Mouse (Mus musculus) CH12F3 (cell line): ENCODE measurements around the gene Slc29a2.
"Not testable (repeated sequence)": the region's sequence is repeated elsewhere in the genome, so short reads cannot be mapped to it uniquely, and the experiment has no call there.

Experiments used
- in situ Hi-C: fragments of 300-500 bp; cut with MboI; formaldehyde crosslinking; loops from 2 replicates; pipeline ENCODE4 v1.14.3; 2020; ENCODE audit warnings: low sequenced_read_pairs

Slc29a2 gene

DNA sequence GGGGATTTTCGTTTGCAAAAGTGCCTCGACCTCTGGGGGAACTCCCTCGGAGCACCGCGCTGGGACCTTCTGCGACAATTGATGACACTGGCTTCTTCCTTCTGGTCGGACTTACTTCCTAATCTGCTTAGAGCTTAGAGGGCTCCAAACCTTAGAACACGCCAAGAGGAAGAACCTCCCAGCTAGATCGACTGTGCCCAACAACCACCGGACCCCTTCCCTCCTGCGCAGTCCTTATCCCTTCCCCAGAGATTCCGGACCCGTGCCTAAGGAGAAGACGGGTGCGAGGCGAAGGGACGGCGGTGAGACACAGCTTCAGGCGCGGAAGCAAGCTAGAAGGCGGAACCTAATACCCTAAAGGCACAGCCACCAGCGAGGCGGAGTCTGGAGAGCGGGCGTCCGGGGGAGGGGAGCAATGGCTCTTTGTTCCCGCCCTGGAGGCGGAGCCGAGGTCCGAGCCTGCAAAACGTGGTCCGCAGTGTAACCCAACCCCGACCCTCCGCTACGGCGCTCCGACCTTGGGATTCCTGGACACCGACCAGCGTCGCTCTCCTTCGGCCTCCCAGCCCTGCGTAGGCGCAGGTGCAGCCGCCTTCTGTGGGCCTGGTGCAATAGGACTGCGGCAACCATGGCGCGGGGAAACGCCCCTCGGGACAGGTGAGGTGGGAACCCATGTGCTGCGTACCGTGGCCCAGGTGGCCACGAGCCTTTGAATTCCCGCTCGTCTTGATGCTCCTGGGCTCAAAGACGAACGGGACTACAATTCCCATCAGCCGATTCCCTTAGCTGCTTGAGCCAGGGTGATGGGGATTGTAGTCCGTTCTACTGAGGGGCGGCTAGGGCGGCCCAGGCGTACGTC is at the start of gene Slc29a2:
Gene Slc29a2, plus strand, starts transcription at position 240 of the 859 bp plus-strand sequence.
- in situ Hi-C loops = no loop called here

DNA sequence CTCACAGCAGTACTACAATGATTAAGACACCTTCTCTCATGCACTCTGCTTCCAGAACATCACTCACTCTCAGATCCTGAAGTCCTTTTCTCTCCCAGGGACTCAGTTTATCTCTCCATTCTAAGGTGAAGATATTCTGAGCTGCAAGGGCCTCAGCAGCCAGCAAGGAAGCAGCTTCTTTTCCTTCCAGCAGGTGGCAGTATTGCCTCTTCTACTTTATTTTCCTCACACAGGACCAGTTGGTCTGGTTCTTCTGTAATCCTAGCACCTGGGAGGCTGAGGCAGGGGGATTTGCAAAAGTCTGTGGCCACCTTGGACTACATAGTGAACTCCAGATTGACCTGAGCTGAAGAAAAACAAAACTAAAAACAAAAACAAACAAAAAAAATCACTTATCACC is 41.9 kb upstream of the Slc29a2 start:
- in situ Hi-C loops = no loop called here

DNA sequence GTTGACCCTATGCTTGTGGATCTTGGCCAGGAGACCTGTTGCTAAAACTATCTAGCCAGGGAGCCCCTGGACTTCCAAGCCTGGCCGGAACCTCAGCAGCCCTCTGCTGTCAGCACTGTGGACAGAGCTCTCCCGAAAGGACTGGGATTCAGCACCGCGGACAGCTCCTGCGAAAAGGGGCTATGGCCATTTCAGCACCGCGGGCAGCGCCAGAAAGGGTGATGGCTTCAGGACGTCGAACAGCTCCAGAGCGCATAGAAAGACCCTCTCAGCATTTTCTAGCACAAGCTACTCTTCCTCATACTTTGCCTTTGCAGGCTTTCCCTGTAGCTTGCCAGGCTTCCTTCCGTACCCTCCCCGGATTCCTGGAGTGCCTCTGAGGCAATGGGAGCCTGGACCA is 34.6 kb upstream of the Slc29a2 start:
- in situ Hi-C loops = no loop called here

DNA sequence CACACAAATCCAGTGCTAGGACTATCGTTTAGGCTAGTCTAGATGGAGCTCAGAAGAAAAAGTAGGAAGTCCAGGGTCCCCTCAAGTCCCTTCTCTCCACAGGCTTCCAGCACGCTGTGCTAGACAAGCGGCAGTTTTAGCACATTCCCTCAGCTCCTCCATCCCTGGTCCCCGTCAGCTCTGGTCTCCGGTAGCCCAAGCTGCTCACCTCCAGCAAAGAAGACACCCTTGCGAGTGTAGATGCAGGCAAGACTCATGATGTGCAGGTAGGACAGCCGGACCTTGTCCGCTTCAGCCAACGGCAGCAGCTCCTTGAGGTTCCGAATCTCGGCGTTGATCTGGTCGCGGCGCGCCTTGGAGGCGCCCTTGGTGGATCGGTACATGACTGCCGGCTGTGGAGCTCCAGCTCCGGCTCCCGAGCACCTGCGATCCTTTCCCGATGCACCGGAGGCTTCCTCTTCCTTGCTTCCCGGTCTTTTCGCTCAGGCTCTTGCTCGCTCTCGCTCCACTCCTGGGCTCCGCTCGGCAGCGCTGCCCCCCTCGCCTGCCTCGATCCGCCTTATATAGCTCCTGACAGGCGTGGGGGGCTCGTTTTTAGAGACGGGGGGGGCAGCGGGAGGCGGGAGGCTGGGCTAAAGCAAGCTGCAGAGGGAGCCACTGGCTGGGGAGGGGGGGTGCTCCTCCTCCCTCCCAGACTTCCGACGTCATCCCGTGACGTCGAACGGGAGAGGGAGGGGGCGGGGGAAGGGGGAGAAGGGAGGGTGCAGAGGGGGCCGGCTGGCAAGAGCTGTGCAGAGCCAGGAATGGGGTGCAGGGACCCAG is 34.0 kb upstream of the Slc29a2 start:
- in situ Hi-C loops = no loop called here

DNA sequence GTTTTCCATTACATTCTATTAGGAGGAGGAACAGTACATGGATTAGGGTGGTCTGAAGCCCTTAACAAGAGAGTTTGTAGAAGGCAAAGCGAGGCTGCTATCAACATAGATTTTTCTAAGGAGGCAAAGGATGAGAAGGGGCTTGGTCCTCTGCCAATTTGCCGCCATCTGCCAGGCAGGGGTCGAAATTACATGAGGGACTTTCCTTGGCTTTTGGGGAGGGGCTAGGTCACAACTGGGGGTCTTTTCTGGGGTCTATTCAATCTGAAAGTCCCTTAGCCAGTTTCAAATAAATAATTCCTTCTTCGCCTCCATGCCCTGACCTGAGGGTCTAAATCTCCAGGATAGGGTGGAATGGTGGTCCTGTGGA is 33.4 kb upstream of the Slc29a2 start, which contains the start of gene Npas4:
Gene Npas4, minus strand, starts transcription at position 61 of the 370 bp plus-strand sequence.
- in situ Hi-C loops = no loop called here

DNA sequence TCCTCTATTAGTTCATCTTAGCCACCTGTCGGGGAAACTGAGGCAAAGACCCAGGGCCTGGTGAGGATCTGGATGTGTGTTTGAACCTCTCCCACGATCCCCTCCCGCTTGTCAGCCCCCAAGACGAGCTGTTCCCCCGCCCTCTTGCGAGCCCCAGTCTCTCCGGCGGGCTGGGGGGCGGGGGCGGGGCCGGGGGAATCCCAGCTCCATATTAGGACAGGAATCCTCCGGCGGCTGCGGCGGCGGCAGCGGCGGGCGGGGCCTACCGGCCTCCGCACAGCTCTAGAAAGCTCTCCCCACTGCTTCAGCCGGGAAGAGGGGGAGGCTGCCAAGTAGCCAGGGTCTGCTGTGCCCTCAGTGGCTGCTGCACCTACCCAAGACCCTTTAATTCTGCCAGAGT is 32.9 kb upstream of the Slc29a2 start:
- in situ Hi-C loops = no loop called here

DNA sequence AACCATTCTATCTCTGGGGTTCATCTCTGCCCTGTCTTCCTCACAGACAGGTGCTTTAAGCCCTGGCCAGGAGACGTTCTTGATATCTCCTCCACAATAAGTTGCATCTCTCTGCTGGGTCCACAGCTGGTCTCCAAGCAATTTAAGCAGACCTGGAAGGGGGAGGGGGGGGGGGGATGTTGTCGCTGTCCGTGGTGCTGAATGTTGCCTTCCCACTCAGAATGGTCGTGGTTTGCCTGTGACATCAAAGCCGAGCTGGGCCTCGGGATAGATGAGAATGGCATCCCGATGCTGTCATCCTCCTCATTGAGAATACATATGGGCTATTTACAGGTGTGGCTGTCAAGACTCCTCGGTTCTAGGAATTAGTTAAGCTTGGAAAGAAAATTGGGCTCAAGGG is 31.3 kb upstream of the Slc29a2 start:
- in situ Hi-C loops = no loop called here

DNA sequence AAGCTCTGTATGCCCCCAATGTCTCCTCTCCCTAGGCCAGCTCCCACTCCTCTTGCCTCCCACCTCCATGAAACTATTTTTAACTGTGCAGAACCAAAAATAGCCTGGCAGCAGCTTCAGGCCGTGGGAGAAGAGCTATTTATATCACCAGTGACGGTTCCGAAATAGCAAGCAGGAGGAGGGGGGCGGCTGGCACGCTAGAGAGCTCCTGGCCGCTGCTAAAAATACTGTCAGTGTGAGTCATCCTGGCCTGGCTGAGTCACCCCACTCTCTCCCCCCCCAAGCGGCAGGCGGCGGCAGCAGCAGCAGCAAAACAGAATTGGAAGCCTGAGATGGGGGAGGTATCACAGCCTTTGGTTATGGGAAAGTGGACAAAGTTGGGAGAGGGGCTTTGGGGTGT is 30.8 kb upstream of the Slc29a2 start:
- in situ Hi-C loops = no loop called here

DNA sequence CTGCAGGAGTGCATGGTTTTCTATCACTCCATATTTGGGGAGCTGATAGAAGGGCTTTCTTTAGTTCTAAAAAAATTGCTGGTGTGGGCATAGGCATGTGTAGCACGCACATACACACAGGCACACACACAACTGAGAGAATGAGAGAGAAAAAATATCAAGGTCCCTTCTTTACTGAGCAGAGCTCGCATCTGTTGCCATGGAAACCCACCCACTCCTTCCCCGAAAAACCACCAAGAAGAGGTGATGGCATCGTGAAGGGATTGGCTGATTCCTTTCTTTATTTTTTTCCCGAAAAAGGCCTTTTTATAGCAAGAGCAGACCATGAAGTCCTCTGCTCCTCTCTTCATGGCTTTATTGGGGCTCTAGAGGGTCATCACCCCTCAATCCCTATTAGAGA is 29.6 kb upstream of the Slc29a2 start:
- in situ Hi-C loops = no loop called here

DNA sequence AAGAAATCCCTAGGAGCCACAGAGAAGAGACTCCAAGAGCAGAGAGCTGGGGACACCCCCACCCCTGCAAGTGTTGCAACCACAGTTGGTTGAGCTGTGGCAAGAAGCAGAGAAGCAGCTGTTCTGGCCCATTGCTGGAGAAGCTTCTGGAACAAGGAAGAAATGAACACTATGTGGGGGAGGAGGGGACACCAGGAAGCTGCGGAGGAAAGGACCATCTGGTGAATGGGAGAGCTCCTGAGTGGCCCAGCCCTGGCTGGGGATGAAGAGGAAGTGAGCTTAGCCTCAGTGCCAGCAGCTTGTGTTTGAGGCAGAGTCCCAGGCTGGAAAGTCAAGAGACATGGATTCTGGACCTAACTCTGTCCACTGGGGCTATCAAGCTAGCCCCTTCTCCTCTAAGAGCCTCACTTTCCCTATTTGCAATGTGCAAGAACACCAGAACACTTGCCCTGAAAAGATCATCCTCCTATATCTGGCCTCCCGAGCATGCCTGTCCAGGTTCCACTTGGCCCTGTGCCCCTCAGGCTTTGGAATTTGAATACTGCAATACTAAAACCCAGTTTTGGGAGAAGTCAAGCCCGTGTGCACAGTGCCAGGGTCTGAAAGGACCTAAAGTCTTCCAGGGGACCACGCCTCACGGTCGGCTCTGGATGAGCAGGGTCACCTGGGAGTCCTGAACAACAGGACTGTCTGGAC is 24.1 kb upstream of the Slc29a2 start:
- in situ Hi-C loops = no loop called here

DNA sequence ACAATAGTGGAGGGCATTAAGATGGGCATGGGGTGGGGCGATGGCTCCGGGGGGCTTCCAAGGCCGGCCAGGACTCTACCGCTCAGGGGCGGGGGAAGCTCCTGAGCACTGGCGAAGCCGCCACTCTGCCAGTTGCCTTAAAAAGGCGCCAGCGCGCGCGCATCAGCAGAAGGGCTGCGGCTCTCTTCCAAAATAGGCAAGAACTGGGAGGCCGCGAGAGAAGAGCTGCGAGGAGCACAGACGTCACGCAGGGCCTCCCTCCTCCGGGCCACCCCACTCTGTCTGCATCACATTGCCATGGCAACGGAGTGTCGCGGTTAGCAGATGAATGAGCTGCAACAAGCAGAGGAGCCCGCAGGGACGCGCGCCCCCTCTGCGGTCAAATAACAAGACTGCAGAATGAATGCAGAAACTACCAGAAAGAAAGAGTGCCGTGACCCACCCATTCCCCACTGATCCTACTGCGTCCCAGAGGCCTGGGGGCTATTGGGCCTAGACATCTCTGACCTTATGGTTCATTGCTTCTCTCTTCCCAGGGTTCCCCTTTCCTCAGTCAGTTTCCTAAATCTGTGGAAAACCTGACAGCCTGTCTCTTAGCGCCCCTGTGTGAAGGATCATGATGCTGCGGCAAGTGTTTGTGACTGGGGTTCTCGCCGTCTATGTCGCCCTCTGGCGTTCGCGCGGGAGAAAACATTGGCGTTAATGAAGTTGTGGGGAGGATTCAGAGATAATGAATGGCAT is 21.8 kb upstream of the Slc29a2 start:
- in situ Hi-C loops = no loop called here

DNA sequence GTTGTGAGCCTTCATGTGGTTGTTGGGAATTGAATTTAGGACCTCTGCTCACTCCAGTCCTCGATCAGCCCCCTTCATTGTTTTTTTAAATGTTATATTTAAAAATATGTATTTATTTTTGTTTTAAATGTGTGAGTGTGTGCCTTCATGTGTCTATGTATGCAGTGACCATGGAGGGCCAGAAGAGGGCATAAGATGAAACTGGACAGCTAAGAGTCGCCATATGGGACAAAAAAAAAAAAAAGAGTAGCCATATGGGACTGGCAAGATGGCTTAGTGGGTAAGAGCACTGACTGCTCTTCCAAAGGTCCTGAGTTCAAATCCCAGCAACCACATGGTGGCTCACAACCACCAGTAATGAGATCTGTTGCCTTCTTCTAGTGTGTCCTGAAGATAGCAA is 20.0 kb upstream of the Slc29a2 start:
- in situ Hi-C loops = not testable (repeated sequence)

DNA sequence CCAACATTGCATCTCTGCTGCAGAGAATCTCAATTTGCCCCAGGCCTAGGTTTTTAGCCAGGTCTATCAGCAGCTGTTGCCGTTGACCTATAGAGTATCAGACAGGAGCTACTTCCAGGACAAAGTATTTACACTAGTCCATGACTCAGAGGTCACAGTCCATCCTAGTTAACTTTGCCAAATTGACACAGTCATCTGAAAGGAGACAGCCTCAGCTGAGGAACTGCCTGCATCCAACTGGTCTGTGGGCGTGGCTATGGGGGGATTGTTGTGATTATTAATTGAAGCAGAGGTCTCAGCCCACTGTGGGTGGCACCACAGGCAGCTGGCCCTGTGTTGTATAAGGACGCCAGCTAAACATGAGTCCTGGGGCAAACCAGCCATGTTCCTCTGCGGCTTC is 18.7 kb upstream of the Slc29a2 start:
- in situ Hi-C loops = no loop called here

DNA sequence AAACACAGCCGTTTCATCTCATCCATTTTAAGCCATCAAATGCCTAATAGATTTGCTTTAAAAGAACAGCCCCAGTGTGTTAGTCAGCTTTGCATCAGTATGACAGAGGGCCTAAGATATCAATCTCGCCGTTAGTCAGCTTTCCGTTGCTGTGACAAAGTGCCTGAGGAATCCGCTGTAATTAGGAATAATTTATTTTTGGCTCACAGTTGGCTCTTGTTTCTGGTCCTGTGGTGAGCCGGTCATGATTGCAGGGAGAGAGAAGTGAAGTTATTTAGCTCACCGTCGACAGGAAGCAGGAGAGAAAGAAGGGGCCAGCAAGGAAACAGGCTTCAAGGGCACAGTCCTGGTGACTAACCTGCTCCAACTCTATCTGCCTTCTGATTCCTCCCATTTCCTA is 10.5 kb upstream of the Slc29a2 start:
- in situ Hi-C loops = no loop called here

DNA sequence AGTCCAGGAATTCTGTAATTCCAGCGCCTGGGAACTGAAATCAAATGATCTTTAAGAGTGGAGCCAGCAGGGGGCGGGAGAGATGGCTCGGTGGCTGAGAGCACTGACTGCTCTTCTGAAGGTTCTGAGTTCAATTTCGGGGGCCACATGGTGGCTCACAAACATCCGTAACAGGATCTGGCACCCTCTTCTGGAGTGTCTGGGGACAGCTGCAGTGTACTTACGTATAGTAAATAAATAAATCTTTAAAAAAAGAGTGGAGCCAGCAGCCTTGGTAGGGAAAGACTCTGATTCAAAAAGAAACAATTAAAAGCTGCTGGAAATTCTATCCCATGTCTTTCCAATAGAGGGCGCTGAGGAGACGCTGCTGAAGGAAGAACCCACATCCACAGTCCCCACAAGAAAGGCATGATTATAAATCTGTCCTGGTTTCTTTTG is 8.7 kb upstream of the Slc29a2 start:
- in situ Hi-C loops = no loop called here

DNA sequence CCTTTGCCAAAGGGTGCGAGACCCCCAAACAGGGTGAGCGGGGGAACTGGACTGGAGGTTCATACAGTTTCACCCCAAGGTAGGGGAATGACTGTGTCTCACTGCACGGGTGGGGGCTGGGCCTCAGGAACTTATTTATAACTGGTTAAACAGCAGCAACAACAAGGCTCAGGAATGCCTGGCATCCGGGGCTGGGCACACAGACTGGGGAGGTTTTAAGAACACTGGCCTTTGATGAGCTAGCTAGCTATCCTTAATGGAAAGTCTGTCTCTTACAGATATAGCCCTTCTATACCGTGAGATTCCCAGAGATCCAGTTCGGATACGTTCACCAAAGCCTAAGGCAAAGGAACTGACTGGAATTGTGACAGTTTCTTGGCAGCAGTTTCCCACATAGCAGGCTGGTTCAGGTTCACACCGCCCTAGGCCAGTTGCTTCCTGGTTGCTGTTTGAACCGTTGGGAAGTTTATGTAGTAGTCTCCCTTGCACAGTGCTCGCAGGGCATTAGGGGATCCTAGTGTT is 7.4 kb upstream of the Slc29a2 start:
- in situ Hi-C loops = no loop called here

DNA sequence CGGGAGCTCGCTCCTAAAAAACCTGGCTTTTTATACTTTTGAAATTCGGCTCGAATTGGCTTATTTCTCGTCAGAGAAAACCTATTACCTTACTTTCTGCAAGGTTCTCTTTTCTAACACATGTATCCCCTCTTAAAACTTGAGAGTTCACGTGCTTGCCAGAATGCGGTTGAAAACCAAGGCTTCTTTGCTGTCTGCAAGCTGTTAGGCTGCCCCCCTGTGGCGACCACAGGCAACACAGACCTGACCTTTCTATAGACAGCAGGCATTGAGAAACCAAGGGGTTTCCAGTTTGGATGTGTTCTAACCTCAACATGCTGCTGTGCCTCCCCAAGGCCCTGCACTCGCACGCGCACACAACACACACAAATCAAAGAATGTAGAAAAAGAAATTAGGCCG is 6.9 kb upstream of the Slc29a2 start:
- in situ Hi-C loops = no loop called here

DNA sequence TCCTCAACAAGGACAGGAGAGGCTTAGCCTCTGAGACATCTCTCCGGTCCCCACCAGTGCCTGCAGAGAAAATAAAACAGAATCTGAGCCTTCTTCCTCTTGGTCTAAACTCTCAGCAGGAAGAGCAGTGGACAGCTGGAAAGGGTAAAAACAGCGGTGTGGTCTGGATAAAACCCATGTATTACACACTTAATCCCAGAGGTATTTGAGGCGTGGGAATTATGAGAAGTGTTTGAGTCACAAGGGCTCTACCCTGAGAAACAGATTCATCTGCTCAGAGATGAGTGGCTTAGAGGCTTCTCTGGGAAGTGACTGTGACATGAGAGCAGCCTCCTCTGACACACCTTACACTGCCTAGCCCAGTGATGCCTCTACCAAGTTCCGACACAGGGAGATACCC is 6.0 kb upstream of the Slc29a2 start:
- in situ Hi-C loops = no loop called here

DNA sequence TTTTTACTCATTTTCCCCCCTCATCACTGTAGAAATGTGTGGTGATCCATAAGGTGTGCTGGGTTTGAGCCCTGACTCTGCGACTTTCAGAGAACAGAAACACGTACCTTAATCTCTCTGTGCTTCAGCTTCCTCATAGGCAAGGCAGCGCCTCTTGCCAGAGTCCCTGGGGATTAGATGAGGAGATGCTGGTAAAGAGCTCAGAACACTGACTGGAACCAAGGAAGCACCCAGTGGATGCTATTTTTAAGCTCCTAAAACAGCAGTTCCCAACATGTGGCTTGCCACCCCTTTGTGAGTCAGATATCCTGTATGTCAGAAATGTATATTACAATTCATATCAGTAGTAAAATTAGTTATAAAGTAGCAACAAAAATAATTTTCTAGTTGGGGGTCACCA is 5.5 kb upstream of the Slc29a2 start:
- in situ Hi-C loops = no loop called here

DNA sequence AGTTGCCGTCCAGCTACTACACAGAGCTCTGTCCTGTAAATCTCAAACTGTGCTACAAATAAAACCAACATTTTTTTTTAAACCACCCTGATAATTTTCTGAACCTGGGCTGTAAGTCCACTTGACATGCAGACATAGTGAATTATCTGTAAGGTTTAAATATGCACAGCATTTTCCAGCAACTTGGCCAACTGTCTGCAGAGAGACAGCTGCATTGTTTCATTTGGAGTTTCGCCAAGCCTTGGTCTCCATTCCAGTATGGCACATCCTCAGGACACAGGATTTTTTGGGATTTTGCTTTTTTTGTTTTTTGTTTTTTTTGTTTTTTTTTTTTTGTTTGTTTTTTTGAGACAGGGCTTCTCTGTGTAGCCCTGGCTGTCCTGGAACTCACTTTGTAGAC is 2.2 kb upstream of the Slc29a2 start:
- in situ Hi-C loops = no loop called here

DNA sequence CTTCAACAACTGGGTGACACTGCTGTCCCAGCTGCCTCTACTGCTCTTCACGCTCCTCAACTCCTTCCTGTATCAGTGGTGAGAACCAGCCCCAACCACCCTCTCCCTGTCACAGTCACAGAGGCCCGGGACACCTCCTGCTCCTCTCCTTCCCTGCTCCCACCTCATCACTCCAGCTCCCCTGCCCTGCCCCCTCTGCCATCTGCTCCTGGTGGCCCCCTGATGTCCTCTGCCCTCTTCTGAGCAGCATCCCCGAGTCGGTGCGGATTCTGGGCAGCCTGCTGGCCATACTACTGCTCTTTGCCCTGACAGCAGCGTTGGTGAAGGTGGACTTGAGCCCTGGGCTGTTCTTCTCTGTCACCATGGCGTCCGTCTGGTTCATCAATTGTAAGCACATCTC is 2.5 kb downstream of the Slc29a2 start:
- in situ Hi-C loops = no loop called here
